Mouse (Mus musculus): Measurements from ENCODE around the gene Mrtfb.

- no peak for TF ChIP-seq CTCF (IDR thresholded peaks at IDR 0.05; ENCODE audit: control insufficient read depth, insufficient read depth, insufficient replicate concordance, low read depth, low read length)
- TF ChIP-seq POLR2A (IDR thresholded peaks at IDR 0.05; ENCODE audit: control insufficient read depth, low read depth, low read length): no peak
Measured at GRCm38 (mm10) chr16:13414972-13415371, 158.7 kb downstream of the Mrtfb start.
